Mouse (Mus musculus): Measurements from ENCODE around the gene Hook2.

- TF ChIP-seq CTCF (IDR thresholded peaks at IDR 0.05; ENCODE audit: control insufficient read depth, insufficient read depth, insufficient read length) (no peak), USF1 (IDR thresholded peaks at IDR 0.05; ENCODE audit: low read depth) (no peak), MYOD1 (IDR thresholded peaks at IDR 0.05; ENCODE audit: control insufficient read depth, insufficient read length, low read depth) (no peak)
These were observed 26.5 kb upstream of the Hook2 start for GRCm38 (mm10) chr8:84963952-84964351.

Data from C2C12 (cell line).